28 mouse cellular contexts compared by ENCODE assay signal in the genomic region with DNA sequence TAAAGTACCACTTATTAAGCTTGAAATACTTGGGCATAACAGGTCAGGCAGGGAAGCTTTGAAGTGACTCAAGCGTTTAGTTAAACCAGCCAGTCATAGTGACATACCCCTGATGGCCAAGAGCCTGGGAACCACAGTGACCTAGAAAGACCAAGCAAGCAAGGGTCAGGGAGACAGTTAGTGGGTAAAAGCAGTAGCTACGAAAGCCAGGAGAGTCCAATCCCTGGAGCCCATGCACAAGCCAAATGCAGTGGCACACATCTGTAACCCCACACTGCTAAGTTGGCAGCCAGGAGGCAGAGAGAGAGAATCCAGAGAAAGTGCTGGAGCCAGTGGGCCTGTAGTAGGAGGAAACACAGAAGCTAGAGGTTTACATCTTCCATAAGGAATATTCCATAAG.
"Had no signal": no experiment of that assay in that cellular context is flagged by ENCODE, and none has a peak within 500 bp of the region (broad histone marks: within the 10 kb centered on the region; RNA-seq: fewer than 3 reads in every experiment).

No protein-coding gene starts in this region.

- H3K4me1 ChIP-seq: heart, embryonic 10.5 days; heart, embryonic 12.5 days; hindbrain, embryonic 10.5 days; hindbrain, embryonic 12.5 days; intestine, embryonic 15.5 days; kidney, embryonic 15.5 days; limb, embryonic 10.5 days; limb, embryonic 12.5 days; liver, embryonic 13.5 days; liver, embryonic 15.5 days had no signal

- H3K4me2 ChIP-seq: heart, embryonic 12.5 days; hindbrain, embryonic 12.5 days; hindbrain, embryonic 14.5 days; intestine, embryonic 15.5 days; kidney, embryonic 15.5 days; limb, embryonic 12.5 days; liver, embryonic 11.5 days; liver, embryonic 13.5 days; liver, embryonic 15.5 days had no signal

- DNase-seq: gastrocnemius, adult 2 months; gastrocnemius, postnatal 10 days; gastrocnemius, postnatal 25 days; heart, adult 18-20 months; heart, postnatal 10 days; heart, postnatal 4 days; kidney, adult 18-20 months; kidney, adult 8-10 months; kidney, postnatal 14 days; kidney, postnatal 36 days; liver; liver, embryonic 13.5 days had no signal

- H3K9me3 ChIP-seq: heart, embryonic 10.5 days; hindbrain, embryonic 10.5 days; hindbrain, embryonic 12.5 days; intestine, embryonic 15.5 days; kidney, embryonic 15.5 days; limb, embryonic 10.5 days; limb, embryonic 12.5 days; liver, embryonic 13.5 days; liver, embryonic 15.5 days had no signal

- H3K36me3 ChIP-seq: heart, embryonic 10.5 days; heart, embryonic 12.5 days; hindbrain, embryonic 10.5 days; hindbrain, embryonic 12.5 days; intestine, embryonic 15.5 days; kidney, embryonic 15.5 days; limb, embryonic 10.5 days; limb, embryonic 12.5 days; liver, embryonic 13.5 days; liver, embryonic 15.5 days had no signal

- ATAC-seq: hindbrain, embryonic 16.5 days; inflammation-experienced regulatory T-cells, adult 6 months; intestine, embryonic 15.5 days; intestine, postnatal 0 days had no signal

- H3K27me3 ChIP-seq: heart, embryonic 12.5 days; hindbrain, embryonic 12.5 days; intestine, embryonic 15.5 days; kidney, embryonic 15.5 days; limb, embryonic 12.5 days; liver, embryonic 13.5 days; liver, embryonic 15.5 days had no signal

- H3K27ac ChIP-seq: gastrocnemius, adult 2 months; heart, embryonic 10.5 days; hindbrain, embryonic 10.5 days; hindbrain, embryonic 12.5 days; hindbrain, embryonic 14.5 days; intestine, embryonic 15.5 days; kidney, embryonic 15.5 days; kidney, postnatal 0 days; left cerebral cortex, adult 2 months; limb, embryonic 10.5 days; limb, embryonic 12.5 days; liver, embryonic 13.5 days; liver, embryonic 15.5 days had no signal

- H3K9ac ChIP-seq: heart, embryonic 12.5 days; hindbrain, embryonic 12.5 days; hindbrain, embryonic 14.5 days; intestine, embryonic 15.5 days; kidney, embryonic 15.5 days; limb, embryonic 12.5 days; liver, embryonic 13.5 days; liver, embryonic 15.5 days had no signal

- H3K4me3 ChIP-seq: gastrocnemius, adult 2 months; heart, embryonic 10.5 days; heart, embryonic 12.5 days; hindbrain, embryonic 10.5 days; hindbrain, embryonic 12.5 days; intestine, embryonic 15.5 days; kidney, embryonic 15.5 days; left cerebral cortex, adult 2 months; limb, embryonic 10.5 days; limb, embryonic 12.5 days; liver, embryonic 13.5 days; liver, embryonic 15.5 days had no signal
